Mouse (Mus musculus) liver, embryonic 18 days (tissue): ENCODE data around the gene Mettl7a2. TPM values are rescaled to one million over a fixed set of nuclear protein-coding genes. Genes with fewer than 3 reads are reported as not detected.

ENCODE experiments used
- polyA plus RNA-seq: library from polyadenylated mRNA; depleted of rRNA; stranded (reverse); fragments of >200 nt; gene quantifications from 2 replicates; pipeline ENCODE4 v1.2.3, GENCODE M21; 2012; rRNA removed

The Mettl7a2 gene
- polyA plus RNA-seq: 0.02 TPM in 2 replicates

DNA sequence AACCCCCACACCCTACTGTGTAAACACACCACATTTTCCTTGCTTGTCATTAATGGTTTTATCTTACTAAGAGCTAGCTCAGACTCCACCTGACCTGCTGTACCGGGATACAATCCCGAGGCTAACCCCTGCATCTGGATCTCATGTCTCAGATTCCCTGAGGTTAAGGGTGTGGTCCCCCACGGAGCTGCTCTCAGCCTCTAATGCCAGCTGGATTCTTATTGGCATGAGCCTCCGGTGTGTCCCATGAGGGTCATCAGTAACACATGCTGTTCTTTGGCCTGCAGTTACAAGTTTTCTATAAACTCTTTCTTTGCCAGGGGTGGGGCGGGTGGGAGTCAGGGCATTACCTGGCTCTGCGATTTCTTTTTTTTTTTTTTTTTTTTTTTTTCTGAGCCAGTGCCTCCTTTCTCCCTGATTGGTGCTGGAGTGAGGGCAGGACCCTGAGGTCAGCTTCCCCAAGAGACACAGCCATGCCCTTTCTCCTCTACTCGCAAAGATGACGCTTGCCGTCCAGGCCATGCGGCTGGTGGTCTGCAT lies at the start of gene Mettl7a2, which contains the start of gene Methig1:
TSS of gene Mettl7a2 (plus strand) at position 490 of the 540 bp plus-strand sequence.
TSS of gene Methig1 (plus strand) at position 439 of the 540 bp plus-strand sequence.

DNA sequence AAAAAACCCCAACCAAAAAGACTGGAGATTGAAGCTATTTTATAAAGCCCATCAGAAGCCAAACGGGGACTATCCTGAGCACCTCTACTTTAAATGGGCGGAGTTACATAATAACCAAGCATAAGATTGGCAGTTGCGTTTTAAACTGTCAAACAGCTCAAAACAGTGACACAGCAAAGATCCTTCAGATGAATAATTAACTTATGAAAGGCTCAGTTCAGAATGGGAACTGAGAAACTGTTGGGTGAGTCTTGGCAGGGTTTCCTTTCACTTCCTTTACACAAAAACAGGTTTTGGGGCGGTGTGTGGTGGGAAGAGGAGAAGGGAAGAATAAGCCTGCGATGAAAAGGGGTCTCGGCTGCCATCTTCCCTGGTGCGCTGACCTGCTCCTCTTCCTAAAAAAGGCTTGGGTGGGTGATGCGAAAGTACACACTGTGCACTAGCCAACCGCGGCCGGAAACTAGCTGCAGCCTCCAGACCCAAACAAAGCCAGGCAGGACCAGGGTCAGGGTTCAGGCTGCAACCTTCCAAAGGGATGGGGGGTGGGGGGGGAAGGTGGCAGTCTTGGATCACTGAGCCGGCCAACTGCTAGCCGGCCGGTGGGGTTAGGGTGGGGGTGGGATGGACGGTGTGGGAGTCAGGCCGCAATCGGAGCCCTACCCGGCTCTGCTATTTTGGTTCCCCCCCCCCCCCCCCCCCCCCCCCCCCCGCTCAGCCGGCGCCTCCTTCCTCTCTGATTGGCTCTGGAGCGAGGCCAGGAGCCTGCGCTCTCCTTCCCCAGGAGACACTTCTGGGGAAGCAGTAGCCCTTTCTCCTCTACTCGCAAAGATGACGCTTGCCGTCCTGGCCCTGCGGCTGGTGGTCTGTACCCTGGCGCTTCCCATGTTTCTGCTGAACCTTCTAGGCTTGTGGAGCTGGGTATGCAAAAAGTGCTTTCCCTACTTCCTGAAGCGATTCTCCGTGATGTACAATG lies 48.7 kb upstream of the Mettl7a2 start, which contains the start of gene Mettl7a1:
TSS of gene Mettl7a1 (plus strand) at position 122 of the 973 bp plus-strand sequence.

DNA sequence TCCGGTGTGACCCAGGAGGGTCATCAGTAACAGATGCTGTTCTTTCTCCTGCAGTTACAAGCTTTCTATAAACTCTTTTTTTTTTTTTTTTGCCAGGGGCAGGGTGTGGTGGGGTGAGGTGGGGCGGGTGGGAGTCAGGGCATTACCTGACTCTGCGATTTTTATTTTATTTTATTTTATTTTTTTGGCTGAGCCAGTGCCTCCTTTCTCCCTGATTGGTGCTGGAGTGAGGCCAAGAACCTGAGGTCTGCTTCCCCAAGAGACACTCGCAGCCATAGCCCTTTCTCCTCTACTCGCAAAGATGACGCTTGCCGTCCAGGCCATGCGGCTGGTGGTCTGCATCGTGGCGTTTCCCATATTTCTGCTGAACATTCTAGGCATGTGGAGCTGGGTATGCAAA lies 18.4 kb upstream of the Mettl7a2 start, which contains the start of gene Mettl7a3:
TSS of gene Mettl7a3 (plus strand) at position 301 of the 400 bp plus-strand sequence.

DNA sequence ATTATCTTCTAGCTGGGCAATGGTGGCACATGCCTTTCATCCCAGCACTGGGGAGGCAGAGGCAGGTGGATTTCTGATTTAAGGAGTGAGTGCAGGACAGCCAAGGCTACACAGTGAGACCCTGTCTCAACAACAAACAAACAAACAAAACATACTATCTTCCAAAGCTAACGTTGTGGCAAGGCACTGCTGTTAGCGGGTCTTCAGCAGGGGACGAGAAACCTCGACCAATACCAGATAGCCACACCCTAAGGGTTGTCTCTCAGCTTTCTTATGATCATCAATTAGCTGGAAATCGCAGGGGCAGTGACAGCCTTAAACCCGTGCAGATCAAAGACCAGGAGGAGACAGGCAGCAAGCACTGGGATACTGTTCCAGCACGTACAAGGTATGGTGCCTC lies 11.2 kb downstream of the Mettl7a2 start, which contains the start of gene Higd1c:
TSS of gene Higd1c (plus strand) at position 301 of the 400 bp plus-strand sequence.

Other genes starting within 250 kb of the Mettl7a2 start
- gene Atf1, start 125.4 kb upstream of the Mettl7a2 start, polyA plus RNA-seq: 22.0 and 23.4 TPM in 2 replicates
- gene Tmprss12, start 72.4 kb upstream of the Mettl7a2 start, polyA plus RNA-seq: not detected in 2 replicates
- gene Mettl7a1, start 49.1 kb upstream of the Mettl7a2 start, polyA plus RNA-seq: 41.8 and 48.6 TPM in 2 replicates
- gene Mettl7a3, start 18.3 kb upstream of the Mettl7a2 start, polyA plus RNA-seq: not detected in 2 replicates
- 0.20 and 0.24 TPM in 2 replicates for gene Methig1, start 51 bp upstream of the Mettl7a2 start, polyA plus RNA-seq
- gene Higd1c, start 11.3 kb downstream of the Mettl7a2 start, polyA plus RNA-seq: not detected in 2 replicates
- 0.02 TPM in 1 of 2 replicates, not detected in the other for gene Gm5475, start 68.9 kb downstream of the Mettl7a2 start, polyA plus RNA-seq
- 23.7 and 25.7 TPM in 2 replicates for gene Slc11a2, start 71.9 kb downstream of the Mettl7a2 start, polyA plus RNA-seq
- gene Letmd1, start 115.8 kb downstream of the Mettl7a2 start, polyA plus RNA-seq: 36.6 and 45.0 TPM in 2 replicates
- gene Csrnp2, start 142.3 kb downstream of the Mettl7a2 start, polyA plus RNA-seq: 0.97 and 1.1 TPM in 2 replicates
- 2.9 and 3.3 TPM in 2 replicates for gene Tfcp2, start 198.8 kb downstream of the Mettl7a2 start, polyA plus RNA-seq
- gene Pou6f1, start 246.8 kb downstream of the Mettl7a2 start, polyA plus RNA-seq: 1.00 and 1.2 TPM in 2 replicates